Mouse (Mus musculus) thymus, adult 18-20 months (tissue): Measurements from ENCODE around the gene Cpne8.
"Not testable (repeated sequence)": the region's sequence is repeated elsewhere in the genome, so short reads cannot be mapped to it uniquely, and the experiment has no call there.

Experiments used
- DNase-seq, 2 experiments: peaks; one replicate each; pipeline ENCODE4 v3.0.0; 2022; ENCODE audit warnings: mixed read lengths in 2 of 2

Gene Cpne8

DNA sequence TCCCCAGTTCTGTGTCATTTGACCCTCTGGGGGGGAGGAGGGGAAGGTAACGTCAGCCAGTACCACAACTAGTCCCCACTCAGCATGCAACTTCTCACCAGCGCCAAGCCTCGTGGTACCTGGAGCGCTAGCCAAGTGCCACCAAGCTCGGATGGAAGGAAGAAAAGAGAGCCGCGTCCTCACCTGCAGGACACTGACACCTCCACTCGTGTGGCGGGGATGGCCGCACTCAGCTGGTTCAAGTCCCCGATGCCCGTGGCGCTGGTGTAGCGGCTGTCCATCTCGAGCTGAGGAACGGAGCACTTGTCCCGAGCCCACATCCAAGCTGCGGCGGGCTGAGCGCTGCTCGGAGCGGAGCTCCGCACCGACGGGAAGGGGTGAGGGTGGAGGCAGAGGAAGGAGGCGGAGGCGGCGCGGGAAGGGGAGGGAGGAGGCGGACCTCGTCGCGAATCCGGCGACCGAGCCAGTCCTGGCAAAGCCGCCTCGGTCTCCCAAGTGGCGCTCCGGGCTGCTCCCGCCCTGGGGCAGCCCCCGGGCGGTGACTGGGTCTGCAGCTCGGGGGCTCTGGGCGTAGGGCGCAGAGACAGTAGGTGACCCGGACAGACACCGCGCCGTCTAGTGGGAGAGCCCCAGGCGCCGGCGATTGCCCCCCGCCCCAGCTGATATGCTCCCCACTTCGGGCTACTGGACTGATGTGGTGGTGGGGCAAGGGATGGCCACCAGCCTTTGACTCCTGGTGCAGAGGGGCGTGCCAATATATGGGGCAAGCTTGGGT lies at the start of gene Cpne8:
TSS of gene Cpne8 (minus strand) at position 448 of the 775 bp plus-strand sequence.
- peak; percentile 17 to 32 for DNase-seq

DNA sequence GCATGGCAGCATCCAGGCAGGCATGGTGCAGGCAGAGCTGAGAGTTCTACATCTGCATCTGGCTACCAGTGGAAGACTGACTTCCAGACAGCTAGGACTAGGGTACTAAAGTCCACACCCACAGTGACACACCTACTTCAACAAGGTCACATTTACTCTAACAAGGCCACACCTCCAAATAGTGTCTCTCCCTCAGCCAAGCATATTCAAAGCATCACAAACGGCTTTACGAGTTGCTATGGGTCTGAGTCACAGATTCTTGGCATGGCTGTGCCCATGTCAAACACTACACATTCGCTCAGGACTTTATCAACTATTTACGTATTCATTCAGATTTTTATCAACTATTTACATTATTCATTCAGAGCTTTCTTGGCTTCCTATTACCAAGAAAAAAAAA lies 38.5 kb upstream of the Cpne8 start:
- DNase-seq = no peak

DNA sequence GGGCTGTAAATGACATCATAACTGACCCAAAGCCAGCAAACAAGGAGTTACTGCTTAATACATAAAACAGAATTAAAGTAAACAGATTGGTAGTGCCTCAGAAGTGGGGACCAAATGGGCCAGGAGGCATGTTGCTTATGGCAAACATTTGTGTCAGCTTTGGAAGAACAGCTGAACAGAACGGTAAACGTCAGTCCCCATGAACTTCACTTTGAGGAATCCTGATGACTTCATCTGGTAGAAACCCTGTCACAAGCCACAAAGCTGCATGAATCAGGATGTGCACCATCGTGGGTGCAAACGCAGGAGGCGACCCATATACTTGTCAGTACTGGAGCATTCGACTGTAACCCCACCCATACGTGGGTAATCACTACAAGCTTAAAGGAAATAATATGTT lies 30.1 kb upstream of the Cpne8 start:
- DNase-seq = no peak

DNA sequence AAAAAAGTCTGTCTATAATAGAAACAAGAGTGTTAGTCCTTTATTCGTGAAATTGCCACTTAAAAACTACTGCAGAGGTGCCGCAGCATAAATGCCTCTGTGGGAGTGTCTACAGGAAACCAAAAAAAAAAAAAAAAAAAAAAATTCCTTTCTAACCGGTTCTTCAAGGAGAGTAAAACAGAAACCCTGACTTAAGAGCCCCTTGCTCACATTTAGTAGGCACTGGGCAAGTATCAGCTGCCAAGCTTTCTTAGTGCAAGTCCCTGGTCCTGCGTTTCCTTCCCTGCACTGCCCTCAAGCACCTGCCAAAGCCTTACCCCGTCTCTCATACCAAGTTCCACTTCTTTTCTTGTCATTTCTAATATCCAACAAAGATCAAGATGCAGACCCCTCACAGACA lies 25.1 kb upstream of the Cpne8 start:
- DNase-seq = peak in 1 of 2 experiments; percentile 4

- no peak for DNase-seq
Measured at GRCm38 (mm10) chr15:90703502-90704232, 24.4 kb upstream of the Cpne8 start.

- DNase-seq = no peak
Measured at GRCm38 (mm10) chr15:90686770-90687169, 7.5 kb upstream of the Cpne8 start.

DNA sequence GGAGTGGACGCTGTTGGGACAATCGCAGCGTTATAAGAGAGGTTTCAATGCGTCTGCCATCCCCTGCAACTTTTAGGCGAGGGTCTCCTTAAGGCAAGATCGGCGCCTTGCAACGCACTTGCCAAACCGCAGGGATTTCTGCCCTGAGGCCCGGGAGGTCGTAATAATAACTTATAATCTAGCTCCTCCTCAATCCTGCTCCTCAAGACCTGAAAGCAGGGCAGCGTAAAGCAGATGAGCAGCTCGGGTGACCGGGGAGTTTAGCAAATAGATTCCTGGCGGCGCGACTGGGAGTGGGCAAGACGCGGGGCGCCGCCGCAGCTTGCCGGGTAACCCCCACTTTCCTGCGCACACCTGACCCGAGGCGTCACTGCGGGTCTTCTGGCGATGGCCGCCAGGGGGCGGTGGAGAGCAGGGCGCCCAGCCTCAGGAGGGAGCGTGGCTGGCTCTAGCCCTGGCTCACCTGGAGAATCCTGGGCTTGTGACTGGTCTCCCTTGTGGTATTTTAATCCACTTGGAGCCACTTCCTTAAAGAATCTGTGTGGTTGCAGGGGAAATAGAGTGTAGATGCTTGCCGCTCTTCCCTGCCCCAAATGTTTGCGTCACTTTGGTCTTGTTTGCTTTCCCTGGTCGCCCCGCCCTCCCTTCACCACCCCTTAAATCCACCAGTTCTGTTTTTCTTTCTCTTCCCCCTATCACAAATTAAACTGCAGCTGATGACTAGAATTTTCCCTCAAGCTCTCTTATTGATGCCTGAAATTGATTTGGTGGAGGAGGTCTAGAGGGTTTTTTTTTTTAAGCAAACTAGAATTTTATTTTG lies 738 bp upstream of the Cpne8 start:
- peak; percentile 4 to 9 for DNase-seq

GRCm38 (mm10) chr15:90678488-90678887 lies 744 bp downstream of the Cpne8 start:
- no peak for DNase-seq

DNA sequence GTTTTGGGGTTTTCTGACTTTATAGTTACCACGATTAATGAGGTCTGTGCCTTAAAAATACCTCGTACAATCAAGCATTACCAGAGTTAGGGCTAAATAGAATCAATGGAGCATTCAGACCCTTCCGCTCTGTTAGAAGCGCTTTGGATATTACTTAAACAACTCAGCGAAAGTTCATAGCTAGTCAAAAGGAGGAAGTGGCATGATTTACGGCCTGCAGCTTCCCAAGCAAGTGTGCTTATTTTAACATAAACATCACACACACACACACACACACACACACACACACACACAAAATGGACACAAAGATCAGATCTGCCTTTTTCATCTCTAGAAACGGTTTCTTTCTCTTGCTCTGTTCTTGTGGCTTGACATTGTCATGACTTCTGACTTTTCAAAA lies 9.7 kb downstream of the Cpne8 start:
- DNase-seq = no peak

GRCm38 (mm10) chr15:90666893-90667292 lies 12.3 kb downstream of the Cpne8 start:
- DNase-seq = no peak

DNA sequence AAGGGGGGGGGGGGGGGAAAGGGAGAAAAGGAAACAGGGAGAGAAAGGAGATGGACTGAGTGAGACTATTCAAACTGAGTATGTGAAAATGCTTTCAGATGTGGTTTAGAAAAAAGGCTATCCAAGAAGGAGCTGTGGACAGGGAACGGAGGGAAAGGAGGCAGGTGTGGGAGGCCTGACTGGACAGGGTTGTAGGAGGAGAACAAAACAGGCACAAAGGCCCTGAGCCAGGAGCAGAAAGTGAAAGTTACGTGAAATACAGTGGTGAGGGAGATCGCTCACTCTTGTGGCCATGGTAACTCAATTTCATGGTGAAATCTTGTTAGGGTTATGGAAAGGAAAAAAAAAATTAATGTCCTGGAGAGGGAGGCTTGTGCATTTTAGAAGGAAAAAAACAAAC lies 14.6 kb downstream of the Cpne8 start:
- DNase-seq = no peak

DNA sequence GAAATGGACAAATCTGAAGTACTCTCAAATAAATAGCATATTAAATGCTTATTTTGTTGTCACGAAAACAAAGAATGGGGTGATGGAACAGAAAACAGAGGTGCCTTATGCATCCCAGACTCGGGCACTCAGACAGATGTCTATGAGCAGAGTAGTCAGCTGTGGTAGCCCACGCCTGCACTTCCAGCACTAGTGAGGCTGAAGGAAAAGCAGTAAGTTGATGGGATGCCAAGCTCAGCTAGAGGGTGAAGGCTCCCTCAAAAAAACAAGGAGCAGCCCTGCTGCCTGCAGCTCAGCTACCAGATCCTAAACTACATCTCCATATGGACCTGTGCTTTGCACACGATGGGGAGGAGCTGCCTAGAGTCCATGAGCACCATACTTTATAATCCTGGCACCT lies 15.6 kb downstream of the Cpne8 start:
- no peak for DNase-seq

DNA sequence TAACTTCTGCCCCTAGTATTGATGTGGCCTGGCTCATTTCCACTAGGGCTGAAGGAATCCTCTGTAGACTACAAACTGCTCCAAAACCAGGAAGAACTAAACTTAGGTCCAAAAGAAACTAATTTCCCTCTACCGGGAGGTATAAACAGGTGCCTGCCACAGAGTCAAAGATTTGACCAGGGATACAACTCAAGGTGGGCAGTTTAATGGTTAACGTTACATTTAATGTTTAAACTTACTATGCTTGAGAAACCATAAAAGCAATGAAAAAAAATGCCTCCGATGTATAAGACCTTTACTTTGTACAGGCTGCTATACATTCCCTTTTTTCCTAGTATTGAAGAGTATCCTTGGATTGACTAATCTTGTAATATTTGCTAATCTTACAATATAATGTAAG lies 18.5 kb downstream of the Cpne8 start:
- no peak for DNase-seq

- DNase-seq = no peak
Measured at GRCm38 (mm10) chr15:90658053-90658452, 21.2 kb downstream of the Cpne8 start.

DNA sequence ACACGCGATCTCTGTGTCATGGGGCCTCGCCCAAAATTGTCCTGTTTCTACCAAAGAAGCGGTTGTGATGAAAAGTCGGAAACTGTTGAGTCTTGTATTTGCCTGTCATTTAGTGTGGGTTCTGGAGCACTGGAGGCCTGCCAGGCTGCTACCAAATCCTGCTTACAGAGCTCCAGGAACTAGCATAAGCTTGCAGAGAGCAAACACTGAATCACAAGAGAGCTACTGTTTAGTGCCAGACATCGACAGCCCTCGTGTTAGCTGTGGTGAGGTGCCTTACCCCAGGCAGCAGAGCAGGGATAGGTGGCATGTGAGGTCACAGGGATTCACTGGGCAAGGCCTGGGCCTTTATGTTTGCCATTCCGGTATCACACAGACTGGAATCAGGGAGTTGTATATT lies 22.7 kb downstream of the Cpne8 start:
- DNase-seq = no peak

- DNase-seq = no peak
Measured at GRCm38 (mm10) chr15:90647011-90647577, 32.1 kb downstream of the Cpne8 start.

DNA sequence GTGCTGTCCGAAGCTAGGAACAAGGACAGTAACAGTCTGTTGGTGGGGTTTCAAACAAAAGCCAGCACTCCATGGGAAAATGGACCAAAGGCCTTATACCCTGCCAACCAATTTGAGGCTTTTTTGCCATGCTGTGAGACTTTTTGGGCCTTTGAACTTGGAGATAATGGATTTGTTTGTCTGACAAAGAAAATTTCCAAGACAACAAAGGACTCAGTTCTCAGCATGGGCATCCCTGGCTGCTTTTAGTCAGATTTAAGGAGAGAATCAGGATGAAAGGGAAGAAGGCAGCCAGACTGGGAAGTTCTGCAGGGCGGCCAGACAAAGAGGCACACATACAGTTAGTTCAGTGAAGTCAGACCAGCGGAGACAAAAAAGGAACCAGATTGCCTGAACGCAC lies 32.9 kb downstream of the Cpne8 start:
- no peak for DNase-seq

- no peak for DNase-seq
Measured at GRCm38 (mm10) chr15:90645828-90646227, 33.4 kb downstream of the Cpne8 start.

- no peak for DNase-seq
Measured at GRCm38 (mm10) chr15:90624201-90624600, 55.0 kb downstream of the Cpne8 start.

- DNase-seq = no peak
Measured at GRCm38 (mm10) chr15:90622005-90622404, 57.2 kb downstream of the Cpne8 start.

- DNase-seq = no peak
Measured at GRCm38 (mm10) chr15:90619736-90620135, 59.5 kb downstream of the Cpne8 start.

DNA sequence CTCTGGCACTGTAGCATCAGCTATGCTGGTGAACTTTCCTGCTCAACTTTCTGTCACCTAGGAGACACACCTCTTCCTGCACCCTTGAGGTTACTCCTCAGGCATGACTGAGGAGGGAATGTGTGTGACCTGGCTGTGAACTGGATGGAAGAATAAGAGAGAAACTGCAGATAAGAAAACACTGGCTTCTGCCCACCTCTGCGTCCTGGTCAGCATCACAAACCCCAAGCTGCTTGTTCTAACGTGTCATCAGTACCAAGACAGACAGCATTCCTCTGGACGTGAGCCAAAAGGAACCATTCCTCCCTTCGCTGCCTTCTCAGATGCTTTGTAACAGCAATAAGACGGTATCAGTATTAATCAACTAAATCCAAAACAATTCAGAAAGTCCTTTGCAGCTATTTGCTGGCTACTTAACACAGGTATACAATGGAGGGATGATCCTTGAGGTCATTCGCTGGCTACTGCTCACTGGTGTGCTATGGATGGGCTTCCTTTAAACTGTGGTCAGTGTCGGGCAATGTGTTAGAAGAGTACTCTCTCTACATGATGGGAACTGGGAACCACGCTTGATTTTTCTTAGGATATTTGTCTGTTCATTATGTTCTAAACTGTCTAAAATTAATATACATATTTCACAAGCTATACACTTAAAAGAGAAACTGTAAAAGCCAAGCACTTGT lies 63.0 kb downstream of the Cpne8 start:
- DNase-seq = no peak

GRCm38 (mm10) chr15:90610767-90611166 lies 68.5 kb downstream of the Cpne8 start:
- DNase-seq = not testable (repeated sequence)
